Mouse (Mus musculus): ENCODE measurements around the gene Dse.

Dse gene

GRCm38 (mm10) chr10:34118421-34118820, 89.1 kb downstream of the Dse start:
- ChIA-PET CTCF (no interaction called here), POLR2A (no interaction called here)

DNA sequence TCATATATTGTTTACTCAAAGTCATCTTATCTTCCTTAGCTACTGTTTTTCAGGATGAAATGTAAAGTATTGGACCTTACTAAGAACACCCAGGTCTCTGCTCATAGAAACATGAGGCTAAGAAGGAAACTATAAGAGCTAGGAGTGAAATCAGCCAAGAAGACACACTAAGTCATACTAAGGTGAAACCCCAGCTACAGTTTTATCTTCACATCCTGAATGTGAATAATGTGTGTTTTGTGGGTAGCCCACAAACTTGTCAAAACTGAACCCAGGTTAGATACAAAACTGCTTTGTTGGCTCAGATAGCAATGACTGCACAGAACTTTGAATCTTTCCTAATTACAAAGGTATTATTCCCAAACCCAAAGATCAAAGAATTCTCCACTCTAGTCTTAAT, 89.7 kb downstream of the Dse start:
- ChIA-PET POLR2A (no interaction called here), CTCF (no interaction called here)

DNA sequence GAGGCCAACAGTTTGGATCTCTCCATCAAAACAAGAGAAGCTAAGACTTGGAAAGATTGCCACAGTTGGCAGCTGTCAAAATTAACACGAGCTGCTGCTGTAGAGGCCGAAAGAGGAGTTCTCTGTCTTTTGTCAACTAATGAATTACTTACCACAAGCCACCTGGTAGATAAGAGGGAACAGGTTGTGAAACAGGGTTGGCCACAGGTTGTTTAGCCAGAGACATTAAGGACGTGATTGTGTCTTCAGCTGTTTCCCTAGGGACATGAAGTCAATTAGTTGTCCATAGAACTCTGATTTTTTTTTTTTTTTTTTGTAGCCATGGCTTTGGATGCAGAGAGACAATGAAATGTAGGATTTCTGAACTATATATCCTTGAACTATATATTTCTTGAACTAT, 90.4 kb downstream of the Dse start:
- POLR2A ChIA-PET, result interaction anchor here in 1 of 4 experiments (0.8 kb wide), 1 partner anchor 12 kb away, joined by 5 read pairs; no protein-coding TSS in a partner anchor

GRCm38 (mm10) chr10:34111964-34112738, 95.4 kb downstream of the Dse start:
- POLR2A ChIA-PET, result interaction anchor here in 3 of 4 experiments (0.6 to 1.8 kb wide), 10 partner anchors 11 to 170 kb away, joined by 3 to 7 read pairs (median 4); partner anchors contain the start of genes Calhm5 (in 1 of the 3), Calhm6 (in 1 of the 3) and Tspyl1 (in 1 of the 3)
- CTCF ChIA-PET, result interaction anchor here in 2 of 4 experiments (0.7 to 1.1 kb wide), 2 partner anchors 78 to 260 kb away, joined by 3 to 5 read pairs; no protein-coding TSS in a partner anchor

More for the DNA sequence above, 90.4 kb downstream of the Dse start:
- CTCF ChIA-PET, result no interaction called here

DNA sequence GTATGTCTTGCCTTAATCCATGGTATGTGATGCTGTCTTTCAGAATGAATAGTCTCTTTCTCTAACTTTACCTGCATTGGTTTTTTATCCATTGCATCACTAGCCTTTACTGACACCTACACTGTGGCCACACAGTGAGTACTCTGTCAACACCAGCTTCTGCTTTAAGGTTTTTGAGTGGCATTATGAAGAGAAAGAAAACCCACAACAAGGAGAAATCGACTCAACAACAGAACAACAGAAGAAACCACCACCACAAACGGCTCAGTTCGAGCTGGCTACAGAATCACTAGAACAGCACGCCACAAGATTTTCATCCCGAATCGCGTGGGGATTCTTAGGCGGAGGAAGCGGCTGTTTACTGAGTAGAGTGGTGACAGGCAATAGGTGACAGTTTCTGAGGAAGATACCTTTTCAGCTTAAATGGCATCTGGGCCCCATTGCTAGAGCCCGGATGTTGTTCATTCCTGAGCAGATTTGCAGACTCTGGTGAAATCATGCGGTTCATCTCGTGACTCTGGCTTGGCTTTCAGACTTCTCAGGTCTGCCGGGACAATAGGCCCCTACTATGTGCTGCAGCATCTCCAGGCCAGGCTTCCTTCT, 96.6 kb downstream of the Dse start:
- CTCF ChIA-PET, result interaction anchor here in 2 of 4 experiments (1.1 to 1.3 kb wide), 2 partner anchors 14 to 77 kb away, joined by 3 to 4 read pairs; partner anchors contain the start of gene Calhm5 (in 1 of the 2)
- POLR2A ChIA-PET, result interaction anchor here in 3 of 4 experiments (0.6 to 1.8 kb wide), 9 partner anchors 14 to 307 kb away, joined by 3 to 7 read pairs (median 3); partner anchors contain the start of genes Calhm5 (in 1 of the 3), Calhm6 (in 1 of the 3), Dse (in 1 of the 3) and Nt5dc1 (in 1 of the 3)

Data from embryonic stem cell, embryonic (primary cell).